Mouse (Mus musculus): ENCODE data around the gene 4930453N24Rik. TPM values are rescaled to one million over a fixed set of nuclear protein-coding genes. Genes with fewer than 3 reads are reported as not detected.

Gene 4930453N24Rik
- total RNA-seq, 2 experiments from 2014 or later = 22.9 to 26.9 TPM

DNA sequence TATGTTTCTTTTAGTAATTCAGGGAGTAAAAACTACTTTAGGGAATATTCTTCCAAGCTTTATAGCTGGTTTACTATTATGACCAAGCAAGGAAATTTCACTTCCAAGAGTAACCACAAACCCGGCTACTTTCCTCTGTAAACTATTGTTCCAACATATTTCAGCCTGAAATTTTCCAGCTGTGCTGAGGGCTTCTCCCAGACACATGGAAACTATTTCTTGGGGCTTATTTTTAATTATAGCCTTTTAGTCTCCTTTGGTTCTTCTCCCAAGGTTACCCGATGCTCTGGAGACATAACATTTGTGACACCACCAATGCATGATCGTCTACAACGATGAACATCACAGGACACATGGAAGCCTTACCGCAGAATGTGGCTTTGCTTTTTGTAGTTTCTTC lies 33.7 kb downstream of the 4930453N24Rik start:
- no peak for DNase-seq
- intact Hi-C loops (cut with DNase I) = no loop called here

DNA sequence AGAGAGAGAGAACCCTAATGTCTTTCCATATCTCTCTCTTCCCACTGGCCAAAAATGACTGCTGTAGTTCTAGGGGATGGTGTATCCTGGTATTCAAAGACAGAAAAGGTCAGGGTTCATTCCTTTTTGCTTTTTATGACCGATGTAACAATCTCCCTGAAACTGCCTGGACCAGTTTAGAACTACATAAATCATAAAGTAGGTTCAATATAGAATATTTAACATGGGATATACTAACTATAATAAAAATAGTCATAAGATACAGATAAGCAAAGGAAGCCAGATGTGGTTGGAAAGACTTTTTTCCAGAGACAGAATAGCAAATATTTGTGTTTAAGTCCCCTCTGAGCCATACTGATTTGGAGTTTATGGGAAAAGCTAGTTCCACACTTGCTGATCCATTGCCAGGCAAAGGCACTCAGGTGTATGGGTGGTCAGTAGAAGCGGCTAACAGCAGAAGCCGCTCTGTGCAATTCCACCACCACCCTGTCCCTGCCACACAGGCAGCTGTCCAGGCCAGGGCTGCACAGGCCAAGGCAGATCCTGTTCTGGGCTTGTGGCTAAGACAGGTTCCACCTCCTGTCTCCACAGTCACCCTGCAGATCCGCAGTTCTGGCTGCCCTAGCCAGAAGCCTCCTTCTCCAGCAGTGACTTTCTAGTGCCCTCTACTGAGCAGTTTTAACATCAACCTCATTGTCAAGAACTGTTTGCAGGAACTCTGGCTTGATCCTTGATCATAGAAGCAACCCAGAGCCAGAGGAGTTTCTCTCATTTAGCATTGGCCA lies 47.5 kb downstream of the 4930453N24Rik start:
- intact Hi-C loops (cut with DNase I) = loop anchor here (5.0 kb wide), 2 partner anchors 851 to 866 kb away; no protein-coding TSS in a partner anchor
- DNase-seq = peak; percentile 8 to 10

DNA sequence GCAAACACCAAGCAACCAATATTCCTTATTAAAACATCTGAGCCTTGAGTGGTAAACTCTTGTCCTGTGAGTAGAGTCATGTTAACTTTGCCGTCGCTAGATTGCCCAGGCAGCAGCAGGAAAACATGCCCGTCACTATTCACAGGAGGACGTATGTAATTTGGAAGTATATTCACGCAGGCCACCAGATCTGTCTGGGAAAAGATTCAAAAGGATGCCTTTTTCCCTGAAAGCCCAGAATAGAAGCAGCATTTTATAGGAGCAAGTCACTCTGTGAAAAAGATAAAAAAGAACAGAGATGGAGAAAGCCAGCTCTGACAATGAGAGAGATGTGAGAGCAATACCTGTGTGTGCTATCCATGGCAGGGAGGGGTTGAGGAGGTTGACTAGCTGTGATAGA lies 49.4 kb downstream of the 4930453N24Rik start:
- intact Hi-C loops (cut with DNase I) = loop anchor here (5.0 kb wide), 2 partner anchors 849 to 864 kb away; no protein-coding TSS in a partner anchor
- no peak for DNase-seq

DNA sequence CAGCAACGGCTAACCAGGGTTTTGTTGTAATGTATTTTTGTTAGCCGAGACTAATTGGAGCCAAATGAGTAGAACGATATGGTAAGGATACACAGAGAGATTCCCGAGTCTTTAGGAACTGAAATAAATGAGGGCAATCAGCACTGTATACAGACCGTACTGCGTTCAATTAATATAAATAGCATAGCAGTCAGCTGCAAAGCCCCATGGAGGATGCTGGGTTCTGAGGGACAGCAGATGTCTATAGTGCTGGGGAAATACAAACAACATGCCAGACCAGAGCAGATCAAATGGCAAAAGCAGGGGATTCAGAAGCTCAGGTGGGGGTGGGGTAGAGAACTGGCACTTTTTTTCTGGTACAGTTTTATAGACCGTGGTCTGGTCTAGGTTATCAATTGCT lies 51.9 kb downstream of the 4930453N24Rik start:
- intact Hi-C loops (cut with DNase I) = no loop called here
- DNase-seq = no peak

DNA sequence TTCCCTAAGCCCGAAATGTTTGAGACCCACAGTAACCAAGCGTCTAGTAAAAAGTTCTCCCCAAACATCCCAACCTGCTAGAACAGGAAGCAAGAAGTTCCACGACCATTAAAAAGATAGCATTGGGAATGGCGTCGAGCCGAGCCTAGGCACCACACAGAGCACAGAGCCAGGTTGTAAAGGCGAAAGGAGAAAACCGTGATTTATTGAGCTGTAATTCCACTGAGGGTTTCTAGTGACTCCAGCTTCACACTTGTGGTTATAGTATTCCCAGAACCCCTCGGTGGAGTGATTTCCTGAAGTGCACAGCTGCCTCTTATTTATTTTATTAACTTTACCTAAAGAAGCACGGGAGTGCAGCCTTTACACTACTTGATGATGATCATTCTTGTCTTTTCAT lies 53.1 kb downstream of the 4930453N24Rik start:
- no peak for DNase-seq
- intact Hi-C loops (cut with DNase I) = no loop called here

DNA sequence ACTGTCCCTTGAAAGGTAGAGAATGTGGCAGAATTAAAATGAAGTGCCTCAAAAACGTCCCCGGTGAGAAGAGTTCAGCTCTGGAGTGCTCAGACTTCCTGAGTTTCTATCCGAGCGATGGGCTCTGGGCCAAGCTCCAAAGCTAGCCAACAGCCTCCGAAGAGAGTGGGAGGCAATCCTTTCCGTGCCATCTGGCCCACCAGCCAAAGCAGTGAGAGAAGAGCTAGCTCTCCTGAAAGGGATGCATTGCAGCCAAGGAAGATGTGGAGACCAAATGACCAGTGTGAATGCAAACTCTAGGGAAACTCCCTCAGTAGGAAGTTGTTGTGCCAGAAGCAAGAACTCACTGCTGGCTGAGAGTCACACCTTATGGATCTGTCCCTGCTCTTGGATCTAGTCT lies 59.1 kb downstream of the 4930453N24Rik start:
- DNase-seq = no peak
- intact Hi-C loops (cut with DNase I) = no loop called here

Other genes starting within 250 kb of the 4930453N24Rik start
- gene Csnka2ip, start 168.8 kb downstream of the 4930453N24Rik start, total RNA-seq (2021) = not detected
- gene Zfp654, start 80.5 kb upstream of the 4930453N24Rik start, total RNA-seq (2021) = 10 to 100 TPM in 1 of 2 experiments, 1 to 10 TPM in 1; 9.6 to 10.9 TPM
- gene Cggbp1, start 80.8 kb upstream of the 4930453N24Rik start, total RNA-seq (2021) = 10 to 100 TPM; 39.4 to 40.0 TPM

Measured in heart, postnatal 36 days (tissue).